Mouse (Mus musculus) thymus, postnatal 25 days (tissue): ENCODE results near the gene A130010J15Rik.

ENCODE experiments used
- DNase-seq: peaks from one replicate; pipeline ENCODE4 v3.0.0; 2022

The A130010J15Rik gene

GRCm38 (mm10) chr1:193167746-193168145, at the start of gene A130010J15Rik:
Gene A130010J15Rik (plus strand): TSS chr1:193168046.
- DNase-seq, result no peak

- DNase-seq, result peak; percentile 65
Observed at GRCm38 (mm10) chr1:193122793-193123192, 45.1 kb upstream of the A130010J15Rik start.

GRCm38 (mm10) chr1:193123290-193123689, 44.6 kb upstream of the A130010J15Rik start:
- no peak for DNase-seq

GRCm38 (mm10) chr1:193125835-193126234, 42.0 kb upstream of the A130010J15Rik start:
- no peak for DNase-seq

- DNase-seq, result no peak
Observed at GRCm38 (mm10) chr1:193128055-193128454, 39.8 kb upstream of the A130010J15Rik start.

- no peak for DNase-seq
Observed at GRCm38 (mm10) chr1:193129321-193129720, 38.5 kb upstream of the A130010J15Rik start.

GRCm38 (mm10) chr1:193129786-193130455, 37.9 kb upstream of the A130010J15Rik start, which contains the start of gene Diexf:
Gene Diexf (minus strand): TSS chr1:193130272.
- DNase-seq, result peak; percentile 98

- DNase-seq, result no peak
Observed at GRCm38 (mm10) chr1:193130456-193130825, 37.4 kb upstream of the A130010J15Rik start.

- no peak for DNase-seq
Observed at GRCm38 (mm10) chr1:193130839-193131238, 37.0 kb upstream of the A130010J15Rik start.

GRCm38 (mm10) chr1:193131311-193131948, 36.4 kb upstream of the A130010J15Rik start:
- DNase-seq, result no peak

GRCm38 (mm10) chr1:193132385-193132784, 35.5 kb upstream of the A130010J15Rik start:
- DNase-seq, result no peak

- DNase-seq, result no peak
Observed at GRCm38 (mm10) chr1:193133726-193134125, 34.1 kb upstream of the A130010J15Rik start.

- DNase-seq, result no peak
Observed at GRCm38 (mm10) chr1:193138087-193138486, 29.8 kb upstream of the A130010J15Rik start.

- no peak for DNase-seq
Observed at GRCm38 (mm10) chr1:193138669-193139068, 29.2 kb upstream of the A130010J15Rik start.

- no peak for DNase-seq
Observed at GRCm38 (mm10) chr1:193141118-193141517, 26.7 kb upstream of the A130010J15Rik start.

- peak; percentile 54 for DNase-seq
Observed at GRCm38 (mm10) chr1:193142517-193143062, 25.3 kb upstream of the A130010J15Rik start.

- DNase-seq, result peak; percentile 77
Observed at GRCm38 (mm10) chr1:193144516-193144915, 23.3 kb upstream of the A130010J15Rik start.

- no peak for DNase-seq
Observed at GRCm38 (mm10) chr1:193145101-193145500, 22.7 kb upstream of the A130010J15Rik start.

GRCm38 (mm10) chr1:193146416-193146815, 21.4 kb upstream of the A130010J15Rik start:
- DNase-seq, result peak; percentile 61

- no peak for DNase-seq
Observed at GRCm38 (mm10) chr1:193149231-193149630, 18.6 kb upstream of the A130010J15Rik start.

GRCm38 (mm10) chr1:193151134-193151533, 16.7 kb upstream of the A130010J15Rik start:
- no peak for DNase-seq

GRCm38 (mm10) chr1:193152872-193153271, 15.0 kb upstream of the A130010J15Rik start, which contains the start of gene Irf6:
Gene Irf6 (plus strand): TSS chr1:193153111.
- peak; percentile 69 for DNase-seq

- DNase-seq, result no peak
Observed at GRCm38 (mm10) chr1:193153561-193153960, 14.3 kb upstream of the A130010J15Rik start.
